Mouse (Mus musculus) right cerebral cortex, adult 18-20 months (tissue): Measurements from ENCODE around the gene Kif21a.

Experiments used
- DNase-seq: peaks from one replicate; pipeline ENCODE4 v3.0.0; 2022; ENCODE audit warnings: mixed read lengths

The Kif21a gene

GRCm38 (mm10) chr15:91018161-91018860 is 31.4 kb downstream of the Kif21a start:
- peak; percentile 40 for DNase-seq

GRCm38 (mm10) chr15:91017261-91018160 is 32.2 kb downstream of the Kif21a start:
- no peak for DNase-seq

DNA sequence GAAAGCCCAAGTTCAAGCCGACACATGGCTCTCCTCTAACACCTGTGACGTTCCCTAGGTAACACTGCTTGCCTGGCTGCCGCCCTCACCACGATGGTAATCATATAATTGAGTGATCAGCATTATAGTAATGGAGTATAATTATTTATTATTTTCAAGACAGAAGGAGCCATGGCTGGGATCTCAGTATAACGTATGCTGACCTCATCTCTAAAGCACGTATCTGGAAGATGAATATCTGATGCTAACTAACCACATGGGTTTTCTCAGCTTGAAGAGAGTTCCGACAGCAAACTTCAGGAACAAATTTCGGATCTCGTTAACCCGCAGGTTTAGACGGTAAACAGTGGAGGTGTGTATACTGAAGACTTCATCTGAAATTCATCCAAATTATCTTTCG is 33.4 kb downstream of the Kif21a start:
- no peak for DNase-seq

GRCm38 (mm10) chr15:91012793-91013580 is 36.8 kb downstream of the Kif21a start:
- no peak for DNase-seq

- no peak for DNase-seq
Measured at GRCm38 (mm10) chr15:91010218-91010617, 39.5 kb downstream of the Kif21a start.

DNA sequence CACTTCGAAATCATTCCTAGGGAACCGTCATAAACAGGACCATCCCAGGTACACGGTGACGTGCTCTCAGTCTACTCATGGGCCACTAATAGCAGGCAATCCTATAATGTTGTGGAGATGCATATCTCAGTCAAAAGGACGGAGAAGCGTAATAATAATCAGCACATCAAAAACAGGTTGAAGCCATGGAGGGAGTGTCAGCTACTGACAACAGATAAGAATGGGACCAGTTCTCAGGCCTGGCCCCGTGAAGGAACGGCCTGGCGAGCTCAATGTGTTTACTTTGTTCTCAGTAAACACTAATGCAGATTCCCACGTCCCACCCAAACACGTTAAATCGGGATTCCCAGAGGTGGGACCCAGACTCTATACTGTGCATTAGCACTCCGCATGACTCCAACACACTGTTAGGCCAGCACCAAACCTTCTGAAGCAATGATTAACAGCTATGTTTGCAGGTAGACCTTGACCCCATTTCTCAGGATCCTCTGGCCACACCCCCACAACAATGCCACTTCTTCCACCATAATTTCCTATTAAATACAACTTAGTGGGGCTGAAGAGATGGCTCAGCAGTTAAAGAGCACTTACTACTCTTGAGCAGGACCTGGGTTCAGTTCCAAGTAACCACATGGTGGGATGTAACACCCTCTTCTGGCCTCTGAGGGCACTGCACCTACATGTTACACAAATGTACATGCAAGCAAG is 42.5 kb downstream of the Kif21a start:
- no peak for DNase-seq

- DNase-seq = no peak
Measured at GRCm38 (mm10) chr15:91004726-91005125, 45.0 kb downstream of the Kif21a start.

GRCm38 (mm10) chr15:91001037-91001616 is 48.6 kb downstream of the Kif21a start:
- no peak for DNase-seq

GRCm38 (mm10) chr15:91000280-91001036 is 49.3 kb downstream of the Kif21a start:
- DNase-seq = no peak

GRCm38 (mm10) chr15:90992871-90993270 is 56.9 kb downstream of the Kif21a start:
- DNase-seq = no peak

- no peak for DNase-seq
Measured at GRCm38 (mm10) chr15:90992388-90992787, 57.4 kb downstream of the Kif21a start.

GRCm38 (mm10) chr15:90991843-90992242 is 57.9 kb downstream of the Kif21a start:
- DNase-seq = no peak

DNA sequence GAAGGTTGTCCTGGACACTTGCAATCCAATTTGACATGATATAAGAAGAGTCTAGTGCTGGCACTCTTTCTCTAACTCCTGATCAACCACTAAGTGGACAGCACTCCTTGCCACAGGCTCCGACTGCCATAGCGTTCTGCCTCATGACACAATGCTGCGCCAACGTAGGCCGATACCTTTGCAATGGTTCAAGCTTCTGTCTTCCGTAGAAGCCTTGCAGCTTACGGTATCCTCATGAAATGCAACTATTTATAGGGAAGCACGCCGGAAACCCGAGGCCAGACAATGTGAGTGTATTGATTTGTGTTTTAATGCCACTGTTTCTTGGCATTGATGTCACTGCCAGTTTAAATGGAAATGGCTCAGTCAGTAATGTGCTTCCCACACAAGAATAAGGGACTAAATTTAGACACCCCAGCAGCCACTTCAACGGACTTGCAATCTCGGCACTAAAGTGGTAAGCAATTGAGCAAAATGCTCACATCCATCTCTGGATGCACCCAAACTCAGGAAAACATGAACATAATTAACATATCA is 62.0 kb downstream of the Kif21a start:
- no peak for DNase-seq

DNA sequence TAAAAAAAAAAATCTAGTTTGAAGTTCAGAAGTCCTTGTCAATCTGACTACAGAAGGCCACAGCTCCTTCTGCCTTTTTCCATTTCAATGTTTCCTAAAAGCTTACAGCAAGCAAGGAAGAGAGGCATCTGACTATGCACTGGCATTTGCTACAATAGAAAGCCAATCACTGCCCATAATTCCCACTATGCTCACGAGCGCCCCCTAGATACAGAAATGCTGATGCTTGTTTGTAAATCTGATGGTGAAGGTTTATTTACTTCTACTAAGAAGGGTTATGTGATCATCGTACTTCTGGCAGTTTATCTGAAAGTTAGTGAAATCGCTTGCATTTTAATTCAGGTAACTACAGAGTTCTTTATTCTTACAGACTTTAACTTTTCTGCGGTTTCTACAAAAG is 73.8 kb downstream of the Kif21a start:
- no peak for DNase-seq

GRCm38 (mm10) chr15:90971914-90972767 is 77.6 kb downstream of the Kif21a start:
- DNase-seq = no peak

GRCm38 (mm10) chr15:90963320-90963719 is 86.4 kb downstream of the Kif21a start:
- no peak for DNase-seq

DNA sequence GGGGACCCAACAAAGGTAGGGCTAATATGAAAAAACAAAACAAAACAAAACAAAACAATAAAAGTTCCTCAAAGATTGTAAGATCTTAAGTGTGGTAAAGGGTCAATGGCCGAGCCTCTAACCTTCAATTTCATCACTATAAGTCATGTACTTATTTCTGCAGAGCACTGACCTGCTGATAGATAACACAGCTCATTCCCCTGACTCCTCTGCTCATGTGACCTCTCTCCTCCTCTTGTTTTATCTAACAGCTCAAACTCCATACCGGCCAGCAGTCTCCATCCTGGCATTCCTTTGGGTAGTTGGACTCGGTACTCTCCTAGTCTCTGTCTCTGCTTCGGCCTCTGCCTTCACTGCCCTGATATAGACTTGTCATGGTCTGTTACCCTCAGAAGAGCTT is 87.2 kb downstream of the Kif21a start:
- no peak for DNase-seq

DNA sequence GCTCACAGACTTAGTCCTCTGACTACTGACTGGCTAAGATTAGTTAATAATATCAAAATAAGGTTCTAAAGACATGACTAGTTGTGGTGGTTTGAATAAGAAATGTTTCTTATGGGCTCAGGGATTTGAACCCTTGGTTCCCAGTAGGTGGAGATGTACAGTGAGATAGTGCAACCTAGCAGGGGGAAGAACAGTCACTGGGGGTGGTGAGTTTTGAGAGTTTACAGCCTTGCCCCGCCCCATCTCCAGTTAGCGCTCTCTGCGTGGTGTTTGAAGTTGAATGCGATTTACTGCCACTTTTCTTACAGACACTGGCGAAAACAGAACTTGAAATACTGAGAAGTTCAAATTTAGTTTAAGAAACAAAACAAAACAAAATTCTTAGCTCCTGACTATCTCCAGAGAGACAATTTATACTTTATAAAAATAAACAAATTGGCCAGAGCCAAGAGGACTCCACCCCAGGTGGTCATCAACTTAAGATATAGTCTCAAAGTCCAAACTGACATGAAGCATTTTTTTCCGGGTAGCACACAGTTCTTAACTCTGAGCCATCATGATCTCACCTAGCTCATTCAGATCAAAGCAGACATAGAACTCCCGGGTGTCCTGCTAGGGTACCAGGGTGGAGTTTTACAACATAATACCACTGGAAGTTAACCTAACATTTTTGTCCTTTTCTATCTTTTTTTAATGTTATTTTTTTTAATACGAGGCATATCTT is 88.8 kb downstream of the Kif21a start:
- DNase-seq = no peak

DNA sequence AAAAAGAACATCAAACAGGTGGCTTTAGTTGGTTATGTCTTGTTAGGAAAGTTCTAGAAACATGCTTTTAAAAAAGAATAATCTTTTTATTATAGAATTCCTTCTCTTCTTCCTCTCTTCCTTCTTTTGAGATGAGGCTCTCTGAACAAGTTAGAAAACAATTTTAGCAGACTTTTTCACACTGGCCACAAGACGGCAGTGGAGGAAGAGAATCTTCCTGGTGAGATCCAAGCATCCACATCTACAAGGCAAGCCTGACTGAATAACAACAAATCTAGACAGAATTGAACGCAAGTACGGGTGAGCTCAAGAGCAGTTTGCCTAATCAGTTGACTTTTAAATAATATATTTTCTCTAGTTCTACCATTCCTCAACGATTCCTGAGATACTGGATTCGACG is 98.4 kb downstream of the Kif21a start:
- DNase-seq = no peak

- DNase-seq = no peak
Measured at GRCm38 (mm10) chr15:90938469-90938868, 111.3 kb downstream of the Kif21a start.
